Mouse (Mus musculus) cerebellum, postnatal 10 days (tissue): ENCODE results near the gene Borcs7.
"Not testable (repeated sequence)": the region's sequence is repeated elsewhere in the genome, so short reads cannot be mapped to it uniquely, and the experiment has no call there.

ENCODE experiments used
- DNase-seq, 2 experiments: peaks; one replicate each; pipeline ENCODE4 v3.0.0; 2021; ENCODE audit warnings: mixed read lengths in 2 of 2

Borcs7 gene

GRCm38 (mm10) chr19:46715016-46715415 lies 25.3 kb downstream of the Borcs7 start:
- no peak for DNase-seq

DNA sequence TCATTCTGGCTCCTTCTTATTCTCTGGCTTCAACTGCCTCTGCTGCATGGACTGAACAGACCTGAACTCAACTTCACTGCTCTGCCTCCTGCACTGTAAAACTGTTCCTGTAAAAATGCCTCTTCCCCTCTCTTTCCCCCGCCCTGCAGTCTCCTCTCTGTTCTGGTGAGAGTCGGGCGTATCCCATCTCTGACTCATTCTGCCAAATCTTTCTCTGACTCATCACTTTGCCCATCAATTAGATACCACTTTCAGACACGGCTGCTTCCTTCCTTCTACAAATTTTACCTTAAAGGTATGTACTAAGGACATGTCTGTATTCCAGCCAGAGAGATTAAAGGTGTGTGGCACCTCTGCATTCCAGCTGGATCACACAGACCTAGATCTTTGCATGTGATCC lies 28.4 kb downstream of the Borcs7 start:
- no peak for DNase-seq

GRCm38 (mm10) chr19:46724411-46724810 lies 34.7 kb downstream of the Borcs7 start:
- DNase-seq: no peak

- DNase-seq: no peak
These were observed 36.4 kb downstream of the Borcs7 start for GRCm38 (mm10) chr19:46726142-46726541.

DNA sequence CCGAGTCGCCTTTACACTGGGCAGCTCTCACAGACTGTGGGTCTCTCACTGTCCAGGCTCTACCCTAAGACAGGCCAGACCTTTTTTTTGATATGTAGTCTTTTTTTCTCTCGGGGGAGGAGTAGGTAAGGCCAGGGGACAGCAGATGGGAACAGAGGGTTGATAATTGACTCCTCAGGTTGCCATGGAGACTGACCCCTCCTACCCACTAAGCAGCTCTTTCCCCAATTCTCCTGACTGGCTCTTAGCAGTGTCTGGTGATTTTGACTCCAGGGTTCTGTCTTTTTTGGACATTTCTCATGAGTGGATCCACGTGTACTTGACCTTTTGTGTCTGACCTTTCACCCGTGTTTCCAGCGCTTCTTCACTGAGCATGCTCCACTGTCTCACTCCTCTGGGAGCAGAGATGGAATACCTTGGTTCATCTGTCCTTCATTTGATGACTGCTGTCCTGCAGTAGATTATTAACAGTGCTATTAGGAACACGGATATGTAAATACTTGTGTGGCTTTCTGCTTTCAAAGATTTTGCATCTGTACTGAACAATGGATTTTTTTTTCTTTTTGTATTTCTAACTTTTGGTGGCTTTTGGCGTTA lies 37.5 kb downstream of the Borcs7 start:
- peak; percentile 58 to 74 for DNase-seq

- no peak for DNase-seq
These were observed 38.3 kb downstream of the Borcs7 start for GRCm38 (mm10) chr19:46727945-46728540.

DNA sequence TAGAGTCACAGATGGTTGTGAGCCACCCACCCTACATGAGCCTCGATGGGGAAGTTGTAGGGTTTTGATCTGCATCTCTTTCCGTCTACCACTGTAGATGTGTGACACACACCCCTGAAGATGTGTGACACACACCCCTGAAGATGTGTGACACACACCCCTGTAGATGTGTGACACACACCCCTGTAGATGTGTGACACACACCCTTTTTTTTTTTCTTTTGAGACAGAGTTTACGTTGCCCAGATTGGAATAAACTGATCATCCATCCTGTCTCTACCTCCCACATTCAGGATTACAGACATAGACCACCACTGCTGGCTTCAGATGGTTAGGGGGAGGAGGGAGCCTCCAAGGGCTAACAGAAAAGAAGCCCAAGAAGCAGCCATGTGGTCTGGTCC lies 39.2 kb downstream of the Borcs7 start:
- no peak for DNase-seq

DNA sequence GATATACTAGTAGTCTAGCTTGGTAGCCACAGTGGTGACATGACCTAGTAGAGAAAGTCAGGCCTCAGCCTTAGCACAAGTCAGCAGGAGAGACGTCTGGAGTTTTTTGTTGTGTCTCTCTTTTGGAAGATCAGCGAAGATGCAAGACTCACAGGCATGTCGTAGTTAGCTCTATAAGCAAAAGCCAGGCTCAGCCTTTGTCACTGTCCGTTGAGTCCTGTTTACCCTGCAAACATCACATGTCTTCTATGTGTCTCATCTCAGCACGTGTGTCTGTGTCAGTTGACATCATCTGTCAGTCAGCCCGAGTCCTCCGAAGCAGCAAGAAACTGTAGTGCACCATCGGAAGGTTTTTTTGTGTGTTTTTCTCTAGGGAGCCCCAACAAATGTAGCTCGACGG lies 41.6 kb downstream of the Borcs7 start:
- no peak for DNase-seq

- not testable (repeated sequence) for DNase-seq
These were observed 43.0 kb downstream of the Borcs7 start for GRCm38 (mm10) chr19:46732673-46733072.

GRCm38 (mm10) chr19:46733626-46734025 lies 43.9 kb downstream of the Borcs7 start:
- DNase-seq: no peak

- no peak for DNase-seq
These were observed 45.5 kb downstream of the Borcs7 start for GRCm38 (mm10) chr19:46735241-46735640.

GRCm38 (mm10) chr19:46737106-46737505 lies 47.4 kb downstream of the Borcs7 start:
- no peak for DNase-seq

DNA sequence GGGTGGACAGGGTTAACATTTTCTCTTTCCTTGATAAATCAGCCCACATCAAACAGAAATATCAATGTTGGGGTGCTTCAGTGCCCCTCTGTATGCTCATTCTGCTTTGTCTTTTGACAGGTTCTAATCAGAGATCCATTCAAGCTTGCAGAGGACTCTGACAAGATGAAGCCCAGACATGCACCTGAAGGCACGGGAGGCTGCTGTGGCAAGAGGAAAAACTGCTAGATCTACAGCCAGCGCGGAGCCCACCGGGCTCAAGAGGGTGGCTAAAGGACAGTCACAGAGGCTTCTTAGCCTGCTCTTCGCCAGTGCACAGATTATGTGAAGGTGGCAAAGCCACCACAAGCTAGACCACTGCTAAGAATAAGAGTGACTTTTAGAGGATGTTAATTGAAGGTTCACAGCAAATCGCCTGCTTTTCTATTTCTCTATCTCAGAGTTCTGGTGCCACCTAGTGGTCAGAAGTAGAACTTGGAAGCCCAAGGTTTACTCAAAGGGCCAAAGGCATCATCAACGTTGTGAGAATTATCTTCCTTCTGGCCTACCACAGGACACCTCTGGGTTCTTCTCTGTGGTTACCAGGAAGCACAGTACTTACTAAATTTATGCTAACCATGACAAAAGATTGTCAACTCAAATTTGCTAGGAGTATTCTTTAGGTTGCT lies 50.8 kb downstream of the Borcs7 start:
- peak; percentile 84 to 90 for DNase-seq

DNA sequence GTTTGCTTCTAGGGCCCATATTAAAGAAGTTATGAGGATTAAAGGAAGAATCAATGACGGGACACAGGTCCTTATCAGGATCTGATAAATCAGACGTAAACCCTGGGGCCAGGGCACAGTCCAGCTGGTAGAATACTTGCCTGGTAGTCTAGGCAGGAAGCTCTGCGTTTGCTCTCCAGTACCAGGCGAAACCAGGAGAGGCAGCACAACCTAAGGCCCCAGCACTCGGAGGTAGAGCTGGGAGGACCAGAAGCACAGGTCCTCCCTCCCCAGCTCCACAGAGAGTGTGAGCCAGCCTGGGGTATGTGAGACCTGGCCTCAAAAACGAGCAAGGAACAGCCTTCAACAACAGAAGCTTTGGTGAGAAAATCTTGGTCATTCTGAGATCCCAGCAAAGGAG lies 51.9 kb downstream of the Borcs7 start:
- no peak for DNase-seq

GRCm38 (mm10) chr19:46744681-46745080 lies 55.0 kb downstream of the Borcs7 start:
- no peak for DNase-seq

DNA sequence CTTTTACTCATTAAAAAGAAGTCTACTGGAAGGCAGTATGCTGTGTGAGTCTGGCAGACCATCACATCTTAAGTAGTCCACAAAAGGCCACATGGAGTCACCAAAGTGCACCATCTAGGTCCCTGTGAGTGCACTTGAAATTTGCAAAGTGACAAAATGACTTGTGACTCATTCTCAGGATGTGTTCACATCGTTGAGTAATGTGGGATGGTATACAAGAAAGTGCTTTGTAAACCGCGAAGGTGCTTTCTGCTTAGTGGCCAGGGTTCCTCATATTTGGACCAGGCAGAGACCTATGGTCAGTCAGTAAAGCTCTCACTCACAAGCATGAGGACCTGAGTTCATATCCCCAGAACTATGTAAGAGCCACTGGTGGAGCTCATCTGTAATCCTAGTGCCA lies 58.1 kb downstream of the Borcs7 start:
- DNase-seq: no peak

GRCm38 (mm10) chr19:46752235-46752634 lies 62.5 kb downstream of the Borcs7 start:
- DNase-seq: no peak
